Comparison of ENCODE assay signal across 11 mouse cellular contexts in the genomic region with DNA sequence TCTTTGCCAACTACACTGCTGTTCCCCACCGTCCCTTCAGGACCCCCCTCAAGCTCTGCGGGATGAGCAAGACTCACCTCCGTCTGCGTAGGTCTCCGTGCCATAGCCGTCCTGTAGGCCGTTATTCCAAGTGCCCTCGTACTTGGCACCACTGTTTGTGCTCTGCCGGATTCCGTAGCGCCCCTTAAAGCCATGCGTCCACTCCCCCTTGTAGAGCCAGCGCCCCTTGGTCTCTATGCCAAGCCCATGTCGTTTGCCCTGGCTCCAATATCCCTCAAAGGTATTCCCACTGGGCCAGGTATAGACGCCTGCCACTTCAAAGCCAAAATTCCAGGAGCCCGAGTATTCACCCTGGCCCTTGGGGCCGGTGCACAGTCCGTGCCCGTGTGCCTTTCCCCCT. TPM values are rescaled to one million over a fixed set of nuclear protein-coding genes. Genes with fewer than 3 reads are reported as not detected.
DNase-seq lines count a peak whose midpoint lies in the region; ATAC-seq and TF ChIP-seq lines count a peak whose summit lies in the region.
"Had no signal": no experiment of that assay in that cellular context is flagged by ENCODE, and none has a peak within 500 bp of the region (broad histone marks: within the 10 kb centered on the region; RNA-seq: fewer than 3 reads in every experiment).

No protein-coding gene starts in this region.

- TF ChIP-seq CTCF in gastrocnemius, adult 2 months (IDR thresholded peaks at IDR 0.05), result no peak

- H3K27ac ChIP-seq in gastrocnemius, adult 2 months, result peak overlapping the region; percentile 93
- H3K27ac ChIP-seq in kidney, embryonic 16.5 days (ENCODE audit: low read length), result no peak overlapping the region
- no peak overlapping the region for H3K27ac ChIP-seq in embryonic facial prominence, embryonic 13.5 days
- no peak overlapping the region for H3K27ac ChIP-seq in limb, embryonic 13.5 days
- H3K27ac ChIP-seq: hindbrain, embryonic 15.5 days had no signal

- H3K4me3 ChIP-seq in gastrocnemius, adult 2 months, result peak overlapping the region; percentile 86
- H3K4me3 ChIP-seq in kidney, embryonic 16.5 days (ENCODE audit: low read length), result peak overlapping the region; percentile 43
- no peak overlapping the region; the same call in 1 of the 2 replicates for H3K4me3 ChIP-seq in embryonic facial prominence, embryonic 13.5 days
- peak overlapping the region; percentile 23 for H3K4me3 ChIP-seq in limb, embryonic 13.5 days
- H3K4me3 ChIP-seq: hindbrain, embryonic 15.5 days had no signal

- no peaks in the 10 kb centered on the region for H3K27me3 ChIP-seq in kidney, embryonic 16.5 days (ENCODE audit: insufficient read depth, low read length)
- H3K27me3 ChIP-seq in embryonic facial prominence, embryonic 13.5 days, result no peaks in the 10 kb centered on the region
- no peaks in the 10 kb centered on the region for H3K27me3 ChIP-seq in limb, embryonic 13.5 days
- H3K27me3 ChIP-seq: hindbrain, embryonic 15.5 days had no signal

- no peak; the same call in 1 of the 2 replicates for ATAC-seq in kidney, embryonic 16.5 days (ENCODE audit: low FRiP score, low TSS enrichment)
- ATAC-seq in embryonic facial prominence, embryonic 13.5 days (ENCODE audit: insufficient number of reproducible peaks, insufficient read depth, low FRiP score, low TSS enrichment, low read depth), result no peak
- no peak for ATAC-seq in limb, embryonic 13.5 days (ENCODE audit: low FRiP score, low read depth)

- peaks cover 13% of the 10 kb centered on the region; the same call in 1 of the 2 replicates for H3K4me1 ChIP-seq in kidney, embryonic 16.5 days (ENCODE audit: insufficient read depth, low read length)
- H3K4me1 ChIP-seq in embryonic facial prominence, embryonic 13.5 days, result peaks cover 12% of the 10 kb centered on the region; the same call in 1 of the 2 replicates
- peaks cover 18% of the 10 kb centered on the region for H3K4me1 ChIP-seq in limb, embryonic 13.5 days
- H3K4me1 ChIP-seq: hindbrain, embryonic 15.5 days had no signal

- peak overlapping the region; percentile 60 for H3K9ac ChIP-seq in kidney, embryonic 16.5 days (replicated peaks; ENCODE audit: low read length)
- no peak overlapping the region for H3K9ac ChIP-seq in embryonic facial prominence, embryonic 13.5 days
- no peak overlapping the region for H3K9ac ChIP-seq in limb, embryonic 13.5 days
- H3K9ac ChIP-seq: hindbrain, embryonic 15.5 days had no signal

- H3K9me3 ChIP-seq in kidney, embryonic 16.5 days (ENCODE audit: low read length), result no peaks in the 10 kb centered on the region
- no peaks in the 10 kb centered on the region for H3K9me3 ChIP-seq in embryonic facial prominence, embryonic 13.5 days
- no peaks in the 10 kb centered on the region for H3K9me3 ChIP-seq in limb, embryonic 13.5 days
- H3K9me3 ChIP-seq: hindbrain, embryonic 15.5 days had no signal

- no peak for DNase-seq in gastrocnemius, adult 2 months
- DNase-seq in gastrocnemius, adult 18-20 months (ENCODE audit: low spot score), result no peak
- no peak for DNase-seq in kidney, adult 8-10 months
- no peak for DNase-seq in adrenal gland, adult (ENCODE audit: inconsistent age in 2 of 2, low spot score in 1 of 2)
- DNase-seq in spleen, postnatal 14 days (ENCODE audit: low spot score in 2 of 2), result no peak
- DNase-seq: cerebellum, postnatal 10 days; liver had no signal

- intact Hi-C loops in gastrocnemius, adult 2 months (cut with DNase I), result loop anchor here (1.0 to 2.0 kb wide), 3 partner anchors 18 to 57 kb away; no protein-coding TSS in a partner anchor

- no peaks in the 10 kb centered on the region for H3K36me3 ChIP-seq in kidney, embryonic 16.5 days (ENCODE audit: insufficient read depth, low read length)
- no peaks in the 10 kb centered on the region for H3K36me3 ChIP-seq in embryonic facial prominence, embryonic 13.5 days
- no peaks in the 10 kb centered on the region for H3K36me3 ChIP-seq in limb, embryonic 13.5 days
- H3K36me3 ChIP-seq: hindbrain, embryonic 15.5 days had no signal

- peak overlapping the region; percentile 52 for H3K4me2 ChIP-seq in kidney, embryonic 16.5 days (replicated peaks; ENCODE audit: low read depth, low read length)
- peak overlapping the region; percentile 48; the same call in 1 of the 2 replicates for H3K4me2 ChIP-seq in embryonic facial prominence, embryonic 13.5 days
- peak overlapping the region; percentile 51 for H3K4me2 ChIP-seq in limb, embryonic 13.5 days (replicated peaks)

- WGBS in kidney, embryonic 16.5 days, result 83% methylated on average over 19 of the region's 19 CpGs
- WGBS in embryonic facial prominence, embryonic 13.5 days, result 86% methylated on average over 19 of the region's 19 CpGs
- 88% methylated on average over 19 of the region's 19 CpGs for WGBS in limb, embryonic 13.5 days

RNA-seq across cellular contexts. Expression of a gene that starts 0.7 kb away (rescaled TPM):
- 100 to 1,000 TPM; 424 to 437 TPM for total RNA-seq in gastrocnemius, adult 2 months (2021)
- total RNA-seq in gastrocnemius, adult 18-20 months (2021), result 100 to 1,000 TPM; 401 to 487 TPM
- polyA plus RNA-seq in kidney, embryonic 16.5 days (2015; fragmentation: Nextera tagmentation; extraction: Ambion mirVana), result 2.8 and 3.3 TPM in 2 replicates
- 0.45 and 0.72 TPM in 2 replicates for polyA plus RNA-seq in embryonic facial prominence, embryonic 13.5 days (2015; fragmentation: Nextera tagmentation; extraction: Ambion mirVana)
- polyA plus RNA-seq in limb, embryonic 13.5 days (2015; fragmentation: Nextera tagmentation; extraction: Ambion mirVana), result 2.4 and 2.7 TPM in 2 replicates

RNA-seq across cellular contexts. Expression of a gene that starts 27.4 kb away (rescaled TPM):
- 10 to 100 TPM; 32.4 to 38.2 TPM for total RNA-seq in gastrocnemius, adult 2 months (2021)
- total RNA-seq in gastrocnemius, adult 18-20 months (2021), result 10 to 100 TPM; 31.4 to 38.1 TPM
- polyA plus RNA-seq in kidney, embryonic 16.5 days (2015; fragmentation: Nextera tagmentation; extraction: Ambion mirVana), result 95.6 and 99.2 TPM in 2 replicates
- polyA plus RNA-seq in embryonic facial prominence, embryonic 13.5 days (2015; fragmentation: Nextera tagmentation; extraction: Ambion mirVana), result 92.1 and 99.5 TPM in 2 replicates
- polyA plus RNA-seq in limb, embryonic 13.5 days (2015; fragmentation: Nextera tagmentation; extraction: Ambion mirVana), result 95.8 and 96.5 TPM in 2 replicates

RNA-seq across cellular contexts. Expression of a gene that starts 41.2 kb away (rescaled TPM):
- not detected for total RNA-seq in gastrocnemius, adult 2 months (2021)
- under 1 TPM in 1 of 2 experiments, not detected in 1; 0.21 TPM for total RNA-seq in gastrocnemius, adult 18-20 months (2021)
- polyA plus RNA-seq in kidney, embryonic 16.5 days (2015; fragmentation: Nextera tagmentation; extraction: Ambion mirVana), result 0.91 and 2.2 TPM in 2 replicates
- polyA plus RNA-seq in embryonic facial prominence, embryonic 13.5 days (2015; fragmentation: Nextera tagmentation; extraction: Ambion mirVana), result 1.9 and 2.8 TPM in 2 replicates
- polyA plus RNA-seq in limb, embryonic 13.5 days (2015; fragmentation: Nextera tagmentation; extraction: Ambion mirVana), result 0.72 and 0.78 TPM in 2 replicates
